Mouse (Mus musculus) lung, postnatal 10 days (tissue): ENCODE results near the gene Serinc5.

Source experiments
- DNase-seq: peaks from one replicate; pipeline ENCODE4 v3.0.0; 2021

The Serinc5 gene

GRCm38 (mm10) chr13:92615201-92615600 lies 4.3 kb downstream of the Serinc5 start:
- DNase-seq = no peak

GRCm38 (mm10) chr13:92616459-92616858 lies 5.6 kb downstream of the Serinc5 start:
- peak; percentile 36 for DNase-seq

GRCm38 (mm10) chr13:92626196-92626595 lies 15.3 kb downstream of the Serinc5 start:
- DNase-seq = no peak

- DNase-seq = no peak
Observed at GRCm38 (mm10) chr13:92626725-92627124, 15.8 kb downstream of the Serinc5 start.

GRCm38 (mm10) chr13:92629509-92629908 lies 18.6 kb downstream of the Serinc5 start:
- no peak for DNase-seq

- DNase-seq = peak; percentile 31
Observed at GRCm38 (mm10) chr13:92631450-92631849, 20.6 kb downstream of the Serinc5 start.

- DNase-seq = peak; percentile 43
Observed at GRCm38 (mm10) chr13:92632550-92632949, 21.7 kb downstream of the Serinc5 start.

- peak; percentile 51 for DNase-seq
Observed at GRCm38 (mm10) chr13:92635040-92635439, 24.1 kb downstream of the Serinc5 start.

GRCm38 (mm10) chr13:92636226-92636909 lies 25.5 kb downstream of the Serinc5 start:
- DNase-seq = no peak

GRCm38 (mm10) chr13:92636910-92637275 lies 26.0 kb downstream of the Serinc5 start:
- DNase-seq = peak; percentile 70

GRCm38 (mm10) chr13:92639093-92640014 lies 28.5 kb downstream of the Serinc5 start:
- DNase-seq = peak; percentile 54

GRCm38 (mm10) chr13:92644199-92644598 lies 33.3 kb downstream of the Serinc5 start:
- no peak for DNase-seq

GRCm38 (mm10) chr13:92644753-92645152 lies 33.9 kb downstream of the Serinc5 start:
- no peak for DNase-seq

- DNase-seq = peak; percentile 71
Observed at GRCm38 (mm10) chr13:92647695-92648094, 36.8 kb downstream of the Serinc5 start.

GRCm38 (mm10) chr13:92649111-92649510 lies 38.2 kb downstream of the Serinc5 start:
- no peak for DNase-seq

GRCm38 (mm10) chr13:92650956-92651355 lies 40.1 kb downstream of the Serinc5 start:
- peak; percentile 29 for DNase-seq

- DNase-seq = no peak
Observed at GRCm38 (mm10) chr13:92652498-92652897, 41.6 kb downstream of the Serinc5 start.

GRCm38 (mm10) chr13:92653283-92653682 lies 42.4 kb downstream of the Serinc5 start:
- DNase-seq = peak; percentile 35

- no peak for DNase-seq
Observed at GRCm38 (mm10) chr13:92656815-92657513, 46.1 kb downstream of the Serinc5 start.

- DNase-seq = no peak
Observed at GRCm38 (mm10) chr13:92659611-92660010, 48.7 kb downstream of the Serinc5 start.

GRCm38 (mm10) chr13:92662555-92663286 lies 51.8 kb downstream of the Serinc5 start:
- DNase-seq = no peak

GRCm38 (mm10) chr13:92665008-92665407 lies 54.1 kb downstream of the Serinc5 start:
- DNase-seq = no peak
